Mouse (Mus musculus) heart, adult 2 months (tissue): ENCODE data around the gene Filip1l. TPM values are rescaled to one million over a fixed set of nuclear protein-coding genes. Genes with fewer than 3 reads are reported as not detected.

Source experiments
- DNase-seq, 2 experiments: peaks; one replicate each; pipeline ENCODE4 v3.0.0; 2021
- H3K27ac ChIP-seq: fragments of 200-600 bp; 2 replicates; pipeline ENCODE4 v1.8.1; 2022
- H3K27me3 ChIP-seq: fragments of 200-500 bp; 2 replicates; pipeline ENCODE4 v1.6.1; 2012; ENCODE audit warnings: mild to moderate bottlenecking, low read length, inconsistent platforms, mixed read lengths; ENCODE audit not compliant: control insufficient read depth, insufficient read depth
- H3K36me3 ChIP-seq: fragments of 200-500 bp; 2 replicates; pipeline ENCODE4 v1.6.1; 2012; ENCODE audit warnings: low read length, inconsistent platforms; ENCODE audit not compliant: control insufficient read depth, insufficient read depth
- H3K4me1 ChIP-seq: fragments of 200-500 bp; 2 replicates; pipeline ENCODE4 v1.6.1; 2011; ENCODE audit warnings: low read length; ENCODE audit not compliant: control insufficient read depth, insufficient read depth
- H3K4me3 ChIP-seq: fragments of 200-600 bp; 2 replicates; pipeline ENCODE4 v1.8.1; 2022
- H3K79me2 ChIP-seq: fragments of 200-500 bp; replicated peaks from 2 replicates; pipeline ENCODE4 v1.6.1; 2012; ENCODE audit warnings: mild to moderate bottlenecking, inconsistent platforms, low read length, moderate library complexity, mixed read lengths; ENCODE audit not compliant: control insufficient read depth, insufficient read depth
- H3K9ac ChIP-seq: fragments of 200-500 bp; 2 replicates; pipeline ENCODE4 v1.6.1; 2012; ENCODE audit warnings: low read depth, mild to moderate bottlenecking, control low read depth, inconsistent platforms, low read length, mixed read lengths
- CTCF ChIP-seq: fragments of 200-600 bp; IDR thresholded peaks from 2 replicates; pipeline ENCODE4 v1.8.1; 2022; ENCODE audit warnings: antibody characterized with exemption, mild to moderate bottlenecking, moderate library complexity
- EP300 ChIP-seq: fragments of 200-500 bp; IDR thresholded peaks from 2 replicates; pipeline ENCODE4 v1.6.1; 2011; ENCODE audit warnings: low read depth, low read length, control low read depth; ENCODE audit not compliant: insufficient read depth
- POLR2A ChIP-seq: fragments of 200-500 bp; IDR thresholded peaks from 2 replicates; pipeline ENCODE4 v1.6.1; 2011; ENCODE audit warnings: mild to moderate bottlenecking, low read depth, low read length, control low read depth; ENCODE audit not compliant: insufficient read depth
- WGBS: fragments of 180-500 bp; shearing (Covaris S2); methylation state at CpG from one replicate; pipeline ENCODE4 v1.1.7; 2018; 5-methylcytosine and 5-hydroxymethylcytosine counted together
- intact Hi-C: fragments of 180-260 bp; cut with DNase I; formaldehyde crosslinking; loops from one replicate; pipeline ENCODE4 v1.15.1; 2025
- polyA plus RNA-seq: library from polyadenylated mRNA; depleted of rRNA; stranded (reverse); fragments of >200 nt; gene quantifications from 2 replicates; pipeline ENCODE4 v1.2.3, GENCODE M21; 2012
- total RNA-seq, 2 experiments: library from RNA; stranded (reverse); gene quantifications; 2 replicates each; pipeline ENCODE4 v1.2.3; 2021

The Filip1l gene
- total and polyA plus RNA-seq, 3 experiments = 9.2 to 36.3 (median 35.0) TPM

DNA sequence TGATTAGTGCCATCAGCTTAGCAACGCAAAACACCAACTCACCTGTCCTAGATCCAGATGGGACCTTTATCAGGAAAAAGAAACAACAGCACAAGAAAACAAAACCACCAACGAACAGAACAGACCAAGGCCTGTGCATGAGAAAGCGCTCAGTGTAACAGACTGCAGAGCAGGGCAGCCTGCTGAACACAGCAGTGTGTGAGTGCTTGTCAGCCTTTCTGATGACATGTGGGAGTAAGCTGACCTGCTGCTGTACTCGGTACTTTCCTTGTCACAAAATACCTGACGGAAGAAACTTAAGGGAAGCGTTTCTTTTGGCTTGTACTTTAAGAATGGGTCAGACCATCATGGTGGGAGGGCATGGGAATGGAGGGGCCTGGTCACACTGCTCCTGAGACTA lies 3.6 kb downstream of the Filip1l start:
- intact Hi-C loops = no loop called here
- Histone ChIP-seq H3K79me2 (no peaks in the 10 kb centered on the region), H3K27ac (peak overlapping the region; percentile 74), H3K4me1 (peaks cover 7% of the 10 kb centered on the region; the same call in 1 of the 2 replicates), H3K36me3 (no peaks in the 10 kb centered on the region; the same call in 1 of the 2 replicates), H3K9ac (peak overlapping the region; percentile 2), H3K27me3 (no peaks in the 10 kb centered on the region), H3K4me3 (no peak overlapping the region)
- no peak for DNase-seq
- WGBS = 49% methylated on average over 6 of the region's 6 CpGs
- TF ChIP-seq CTCF (no peak), POLR2A (no peak), EP300 (no peak)

DNA sequence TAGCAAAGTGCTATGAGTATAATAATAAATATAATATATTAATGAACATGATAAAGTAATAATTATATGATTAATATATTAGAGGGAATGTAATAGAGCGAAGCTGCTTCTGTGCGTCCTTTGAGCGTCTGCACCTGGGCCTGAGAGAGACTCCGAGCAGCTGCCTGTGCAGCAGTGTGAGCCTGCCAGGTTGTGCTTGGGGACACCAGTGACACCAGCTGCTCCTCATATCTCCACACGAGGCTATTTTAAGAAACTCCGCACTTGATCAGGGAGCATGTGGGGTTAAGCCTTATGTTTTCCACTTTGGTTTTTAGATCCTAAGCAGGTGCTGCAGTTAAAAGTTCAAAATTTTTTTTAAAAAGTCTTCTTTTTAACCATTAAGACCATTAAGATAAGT lies 4.1 kb downstream of the Filip1l start:
- intact Hi-C loops = no loop called here
- Histone ChIP-seq H3K36me3 (no peaks in the 10 kb centered on the region; the same call in 1 of the 2 replicates), H3K9ac (no peak overlapping the region), H3K4me1 (peaks cover 7% of the 10 kb centered on the region; the same call in 1 of the 2 replicates), H3K27me3 (no peaks in the 10 kb centered on the region), H3K79me2 (no peaks in the 10 kb centered on the region), H3K27ac (peak overlapping the region; percentile 74), H3K4me3 (no peak overlapping the region)
- WGBS = 54% methylated on average over 6 of the region's 6 CpGs
- TF ChIP-seq CTCF (no peak), EP300 (0 out of 2 replicates have a peak, but pooled peaks have one; percentile 55), POLR2A (peak; percentile 76; the same call in 1 of the 2 replicates)
- DNase-seq = peak in 1 of 2 experiments; percentile 61

DNA sequence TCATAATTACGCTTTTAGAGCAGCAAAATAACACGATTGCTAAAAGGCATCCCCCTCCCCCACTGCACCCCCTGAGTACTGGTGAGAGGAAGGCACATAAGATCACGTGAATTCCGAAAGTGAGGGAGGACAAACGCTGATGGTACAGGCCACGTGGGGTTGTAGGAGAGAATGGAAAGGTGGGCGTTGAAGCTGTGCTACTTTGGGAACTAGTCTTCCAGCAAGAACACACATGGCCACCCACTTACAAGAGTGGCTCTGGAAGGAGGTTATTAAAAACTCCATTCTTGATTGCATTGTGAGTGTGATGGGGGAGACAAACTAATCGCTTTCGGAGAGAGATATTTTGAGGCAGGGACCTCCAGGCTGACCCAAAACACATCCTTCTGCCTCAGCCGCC lies 6.4 kb downstream of the Filip1l start:
- Histone ChIP-seq H3K27me3 (no peaks in the 10 kb centered on the region), H3K9ac (no peak overlapping the region), H3K36me3 (no peaks in the 10 kb centered on the region; the same call in 1 of the 2 replicates), H3K27ac (no peak overlapping the region), H3K79me2 (no peaks in the 10 kb centered on the region), H3K4me3 (no peak overlapping the region), H3K4me1 (peaks cover 7% of the 10 kb centered on the region; the same call in 1 of the 2 replicates)
- DNase-seq = no peak
- TF ChIP-seq CTCF (no peak), POLR2A (no peak), EP300 (no peak)
- WGBS = 87% methylated on average over 10 of the region's 10 CpGs
- intact Hi-C loops = no loop called here

DNA sequence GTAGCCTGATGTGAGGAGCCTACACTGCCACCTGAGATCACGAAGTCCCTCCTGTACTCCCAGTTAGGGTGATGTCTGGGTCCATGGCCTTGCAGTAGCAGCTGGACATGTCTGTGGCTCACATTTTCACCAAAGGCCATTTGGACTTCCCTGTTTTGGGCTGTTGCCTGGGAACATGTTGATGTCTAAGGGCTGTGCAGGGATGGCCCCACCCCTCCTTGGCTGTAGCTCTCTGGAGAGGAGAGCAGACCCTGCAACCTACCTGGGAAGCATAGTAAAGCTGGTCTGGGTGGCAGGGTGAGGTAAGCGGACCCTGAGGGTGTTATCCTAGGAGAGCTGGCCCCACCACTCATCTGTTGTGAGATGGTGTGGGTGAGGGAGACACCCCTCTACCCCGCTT lies 7.9 kb downstream of the Filip1l start:
- no peak for DNase-seq
- Histone ChIP-seq H3K4me1 (peaks cover 7% of the 10 kb centered on the region; the same call in 1 of the 2 replicates), H3K27me3 (no peaks in the 10 kb centered on the region), H3K27ac (no peak overlapping the region), H3K79me2 (no peaks in the 10 kb centered on the region), H3K4me3 (no peak overlapping the region), H3K36me3 (no peaks in the 10 kb centered on the region; the same call in 1 of the 2 replicates), H3K9ac (no peak overlapping the region)
- TF ChIP-seq POLR2A = no peak
- no peak for TF ChIP-seq CTCF
- intact Hi-C loops = no loop called here
- 87% methylated on average over 3 of the region's 3 CpGs for WGBS

DNA sequence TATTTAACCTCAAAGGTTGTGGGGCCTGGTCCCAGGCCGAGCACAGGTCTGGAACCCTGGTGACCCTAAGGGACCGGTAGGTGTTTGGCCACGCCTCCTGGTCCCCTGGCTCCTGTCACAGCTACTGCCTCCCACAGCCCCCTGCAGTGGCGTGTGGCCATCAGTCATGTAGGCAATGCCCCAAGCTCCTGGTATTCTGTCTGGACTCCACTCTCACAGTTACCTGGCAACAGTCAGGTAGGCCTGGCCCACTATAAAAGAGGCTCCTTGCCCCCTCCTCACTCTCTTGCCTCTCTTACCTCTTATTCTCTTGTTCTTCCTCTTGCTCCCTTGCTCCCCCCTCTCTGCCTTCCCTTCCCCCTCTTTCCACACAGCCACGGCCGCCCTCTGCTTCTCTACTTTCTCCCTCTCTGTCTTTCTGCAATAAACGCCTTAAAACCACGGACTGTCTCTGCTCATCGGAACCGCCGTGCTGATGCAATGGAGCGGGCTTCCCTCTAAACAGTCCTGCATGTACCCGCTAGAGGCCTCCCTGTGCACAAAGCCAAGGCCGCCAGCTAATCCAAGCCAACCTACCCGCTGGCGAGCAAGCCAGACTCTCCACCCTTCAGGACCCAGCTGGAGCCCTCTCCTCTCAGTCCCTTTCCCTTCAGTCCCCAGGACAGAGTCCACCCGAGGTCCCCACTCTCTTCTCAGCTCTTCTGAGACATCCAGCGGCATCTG lies 9.9 kb downstream of the Filip1l start:
- peak overlapping the region; percentile 33; the same call in 1 of the 2 replicates for H3K9ac ChIP-seq
- no peak overlapping the region for H3K4me3 ChIP-seq
- peak overlapping the region; percentile 34; the same call in 1 of the 2 replicates for H3K27ac ChIP-seq
- peak; percentile 69 to 73 for DNase-seq
- intact Hi-C loops = loop anchor here (2.0 kb wide), 1 partner anchor 34 kb away; no protein-coding TSS in a partner anchor
- peaks cover 9% of the 10 kb centered on the region; the same call in 1 of the 2 replicates for H3K4me1 ChIP-seq
- TF ChIP-seq POLR2A = no peak
- TF ChIP-seq CTCF = peak; percentile 79
- TF ChIP-seq EP300 = peak; percentile 51; the same call in 1 of the 2 replicates
- peaks cover 3% of the 10 kb centered on the region; the same call in 1 of the 2 replicates for H3K36me3 ChIP-seq
- 46% methylated on average over 18 of the region's 18 CpGs for WGBS
- H3K79me2 ChIP-seq = no peaks in the 10 kb centered on the region
- no peaks in the 10 kb centered on the region for H3K27me3 ChIP-seq

DNA sequence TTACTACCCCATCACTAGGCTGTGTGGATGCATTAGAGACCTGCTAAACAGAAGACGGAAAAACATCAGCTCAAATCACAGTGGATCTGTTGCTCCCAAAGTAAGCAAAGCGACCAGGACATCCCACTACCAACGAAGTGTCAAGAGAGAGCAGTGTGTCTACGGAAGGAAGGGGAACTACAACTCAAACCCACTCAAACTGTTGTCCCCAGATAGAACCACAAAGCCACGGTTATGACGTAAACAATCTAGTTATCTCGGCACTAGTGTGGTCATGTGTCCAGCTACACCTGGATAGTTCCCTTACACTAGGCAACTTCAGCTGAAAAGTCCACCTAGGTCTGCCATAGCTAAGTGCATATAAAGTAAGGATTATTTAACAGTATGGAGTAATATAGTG lies 11.6 kb downstream of the Filip1l start:
- H3K9ac ChIP-seq = no peak overlapping the region
- WGBS = 76% methylated on average over 7 of the region's 7 CpGs

More for the DNA sequence above, 11.6 kb downstream of the Filip1l start:
- peaks cover 10% of the 10 kb centered on the region; the same call in 1 of the 2 replicates for H3K4me1 ChIP-seq
- no peak overlapping the region for H3K4me3 ChIP-seq
- H3K27ac ChIP-seq = no peak overlapping the region
- intact Hi-C loops = no loop called here
- H3K27me3 ChIP-seq = no peaks in the 10 kb centered on the region
- H3K79me2 ChIP-seq = no peaks in the 10 kb centered on the region
- no peak for DNase-seq
- H3K36me3 ChIP-seq = peaks cover 3% of the 10 kb centered on the region; the same call in 1 of the 2 replicates
- no peak for TF ChIP-seq CTCF
- no peak for TF ChIP-seq EP300
- TF ChIP-seq POLR2A = no peak
